Mouse (Mus musculus): ENCODE data around the gene Jmjd1c.
"Not testable (repeated sequence)": the region's sequence is repeated elsewhere in the genome, so short reads cannot be mapped to it uniquely, and the experiment has no call there.

Jmjd1c gene

DNA sequence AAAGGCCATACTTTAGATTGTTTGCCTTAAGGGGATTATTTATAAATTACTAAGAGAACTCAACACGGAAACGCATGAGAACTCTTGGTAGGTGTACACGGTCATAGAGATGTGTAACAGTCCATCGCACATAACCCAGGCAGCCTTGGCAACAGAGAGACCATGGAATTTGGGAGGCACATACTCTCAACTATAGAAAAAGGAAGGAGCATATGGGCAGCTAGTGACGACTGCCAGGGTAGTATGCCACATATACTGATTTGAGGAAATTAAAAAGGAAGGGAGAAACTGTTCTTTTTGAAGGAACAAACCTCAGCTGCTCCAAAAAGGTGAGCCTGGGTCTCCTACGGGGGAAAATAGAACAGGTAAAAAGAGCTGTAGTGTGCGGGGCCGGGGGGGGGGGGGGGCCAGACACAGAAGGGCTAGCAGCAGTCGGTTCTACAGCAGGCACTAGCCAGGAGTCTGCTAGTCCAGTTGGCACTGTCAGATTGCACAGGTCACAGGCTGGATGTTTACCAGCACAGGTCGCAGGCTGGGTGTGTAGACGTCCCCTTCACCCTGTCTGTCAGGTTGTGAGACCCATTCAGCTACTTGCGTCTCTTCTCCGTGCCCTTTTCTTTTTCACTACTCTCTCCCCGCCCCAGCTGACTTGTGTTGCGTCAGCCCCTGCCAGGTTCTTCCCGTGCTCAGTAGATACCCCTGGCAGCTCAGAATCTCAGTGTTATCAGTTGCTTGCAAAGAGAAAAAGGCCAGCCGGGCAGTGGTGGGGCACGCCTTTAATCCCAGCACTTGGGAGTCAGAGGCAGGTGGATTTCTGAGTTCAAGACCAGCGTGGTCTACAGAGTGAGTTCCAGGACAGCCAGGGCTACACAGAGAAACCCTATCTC, 9.6 kb downstream of the Jmjd1c start:
- DNase-seq, result no peak

DNA sequence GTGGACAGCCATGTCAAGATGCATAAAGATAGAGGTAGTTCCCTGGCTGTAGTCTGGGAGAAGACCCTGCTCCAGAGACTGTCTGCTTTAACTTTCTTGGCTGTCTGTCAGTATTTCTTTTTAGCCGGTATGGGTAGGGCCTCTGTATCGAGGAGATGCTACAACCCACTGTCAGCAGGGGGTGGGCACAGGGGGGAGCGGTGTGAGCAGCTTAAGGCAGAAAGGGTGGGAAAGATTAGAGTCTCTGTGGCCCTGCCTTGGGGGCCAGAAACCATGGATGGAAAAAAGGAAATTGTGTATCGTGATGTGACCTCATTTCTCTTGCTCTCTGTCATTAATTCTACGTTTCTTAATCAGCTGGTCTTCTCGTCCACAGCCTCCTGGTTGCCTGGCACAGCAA, 10.5 kb downstream of the Jmjd1c start:
- DNase-seq, result no peak

DNA sequence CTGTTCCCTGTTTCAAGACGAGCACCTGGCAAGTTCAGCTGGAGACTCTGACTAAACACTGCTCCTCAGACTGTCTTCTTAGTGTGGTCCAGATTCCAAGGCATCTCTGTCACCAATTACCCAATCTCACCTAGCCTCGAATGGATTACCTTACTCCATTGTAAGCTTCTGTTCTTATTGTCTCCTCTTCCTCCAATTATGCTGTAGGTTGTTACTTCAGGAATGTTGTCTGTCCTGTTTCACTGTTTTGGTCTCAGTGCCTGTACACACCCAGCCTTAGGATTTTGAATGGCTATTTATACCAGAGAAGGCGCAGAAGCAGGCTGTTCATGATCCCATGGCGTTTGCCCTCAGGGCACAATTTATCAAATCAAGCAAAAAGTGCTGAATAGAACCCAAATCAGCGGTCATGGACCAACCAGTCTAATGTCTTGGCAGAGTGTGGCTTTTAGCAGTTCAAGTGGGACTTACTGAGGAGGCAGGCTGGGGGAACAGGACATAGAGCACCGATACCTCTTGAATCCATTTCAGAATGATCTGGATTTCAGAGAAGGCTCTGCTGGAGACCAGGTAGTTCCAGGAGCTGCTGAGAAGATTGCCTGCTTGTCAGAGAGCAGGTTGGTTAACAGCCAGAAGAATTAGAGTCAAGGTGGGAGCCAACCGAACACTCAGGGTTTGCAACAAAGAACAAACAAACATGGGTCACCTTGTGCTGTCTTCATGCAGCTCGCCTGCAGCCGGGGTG, 11.3 kb downstream of the Jmjd1c start:
- no peak for DNase-seq

DNA sequence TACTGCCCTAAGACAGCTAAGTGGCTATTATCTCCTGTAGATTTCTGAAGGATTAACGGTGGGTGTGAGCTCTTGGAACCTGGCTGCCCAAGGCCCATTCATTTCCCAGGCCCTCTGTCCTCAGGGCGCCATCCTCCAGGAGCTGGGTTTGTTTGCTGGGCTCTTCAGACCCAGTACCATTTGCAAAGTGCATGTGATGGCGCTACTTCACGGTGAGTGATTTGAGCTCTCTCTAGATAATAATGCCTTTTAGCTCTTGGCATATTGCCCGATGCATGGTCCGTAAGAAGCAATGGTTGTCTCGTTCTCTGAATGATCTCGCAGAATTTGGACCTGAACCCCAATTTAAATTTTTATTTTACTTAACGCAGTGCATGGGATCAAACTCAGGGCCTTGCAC, 12.2 kb downstream of the Jmjd1c start:
- no peak for DNase-seq

DNA sequence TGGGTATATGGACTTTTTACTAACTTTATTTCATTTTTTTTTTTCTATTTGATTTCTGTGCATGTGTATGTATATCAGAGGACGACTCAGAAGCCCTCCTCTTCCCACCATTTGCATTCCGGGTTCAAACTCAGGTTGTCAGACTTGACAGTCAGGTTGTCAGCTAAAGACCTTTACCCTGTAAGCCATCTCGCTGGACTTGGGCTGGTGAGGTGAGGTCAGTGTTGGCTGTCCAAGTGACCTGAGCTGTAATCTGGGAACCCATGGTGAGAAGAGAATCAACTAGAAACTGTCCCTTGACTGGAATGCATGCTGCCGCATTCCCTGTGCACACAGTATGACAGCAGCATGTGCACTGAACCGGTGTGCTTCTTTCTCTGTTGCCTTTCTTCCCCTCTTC, 13.7 kb downstream of the Jmjd1c start:
- no peak for DNase-seq

DNA sequence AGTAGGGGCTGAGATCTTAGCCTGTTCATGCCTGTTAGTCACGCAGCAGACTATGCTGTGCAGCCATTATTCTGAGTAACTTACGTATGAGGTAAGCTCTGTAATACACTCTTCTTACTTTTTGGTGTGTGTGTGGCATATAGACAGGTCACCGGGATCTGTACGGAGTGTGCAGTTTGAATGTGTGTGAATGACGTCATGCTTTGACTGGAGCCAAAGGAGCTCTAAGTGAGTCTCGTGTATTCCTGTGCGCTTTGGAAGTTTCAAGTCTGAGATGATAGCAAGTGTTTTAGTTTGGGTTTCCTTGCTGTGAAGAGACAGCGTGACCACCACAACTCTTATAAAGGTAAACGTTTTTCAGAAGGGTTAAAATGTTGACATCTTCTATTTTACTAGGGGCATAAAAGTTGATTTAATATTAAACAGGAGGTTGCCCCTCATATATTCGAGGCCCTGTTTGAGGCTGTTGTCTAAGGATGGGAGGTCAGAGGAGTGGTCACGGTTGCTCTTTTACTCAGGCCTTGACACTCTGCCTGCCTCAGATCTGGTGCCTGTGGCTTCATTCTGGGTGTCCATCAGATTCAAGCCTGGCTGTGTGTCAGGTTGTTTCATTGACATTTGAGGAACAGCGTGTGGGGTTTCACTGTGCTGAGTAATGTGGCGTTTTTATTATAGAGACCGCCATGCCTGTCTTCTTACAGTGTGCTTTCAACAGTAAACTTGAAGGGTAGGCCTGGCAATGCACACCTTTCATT, 15.3 kb downstream of the Jmjd1c start:
- no peak for DNase-seq

DNA sequence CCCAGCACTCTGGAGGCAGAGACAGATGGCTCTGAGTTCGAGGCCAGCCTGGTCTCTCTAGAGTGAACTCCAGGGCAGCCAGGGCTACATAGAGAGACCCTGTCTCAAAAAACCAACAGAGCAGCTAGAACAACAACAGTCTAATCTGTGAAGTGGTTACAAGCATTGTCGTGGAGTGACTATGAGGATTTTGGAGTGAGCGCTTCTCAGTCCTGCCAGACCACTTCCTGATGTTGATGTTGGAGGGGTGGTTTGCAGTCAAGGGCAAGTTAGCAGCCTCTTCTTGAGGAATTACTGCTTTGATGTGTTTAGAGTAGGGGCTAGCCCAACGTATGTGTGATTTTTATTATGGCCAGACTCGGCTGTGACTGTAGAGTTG, 15.9 kb downstream of the Jmjd1c start:
- DNase-seq, result no peak

DNA sequence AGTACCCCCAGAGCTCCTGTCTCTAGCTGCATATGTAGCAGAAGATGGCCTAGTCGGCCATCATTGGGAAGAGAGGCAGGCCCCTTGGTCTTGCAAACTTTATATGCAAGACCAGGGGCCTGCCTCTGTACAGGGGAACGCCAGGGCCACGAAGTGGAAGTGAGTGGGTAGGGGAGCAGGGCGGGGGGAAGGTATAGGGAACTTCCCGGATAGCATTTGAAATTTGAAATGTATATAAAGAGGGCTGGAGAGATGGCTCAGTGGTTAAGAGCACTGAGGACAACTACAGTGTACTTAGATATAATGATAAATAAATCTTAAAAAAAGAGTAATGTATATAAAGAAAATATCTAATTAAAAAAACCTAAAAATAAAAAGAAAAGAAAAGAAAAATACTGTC, 17.0 kb downstream of the Jmjd1c start:
- not testable (repeated sequence) for DNase-seq

DNA sequence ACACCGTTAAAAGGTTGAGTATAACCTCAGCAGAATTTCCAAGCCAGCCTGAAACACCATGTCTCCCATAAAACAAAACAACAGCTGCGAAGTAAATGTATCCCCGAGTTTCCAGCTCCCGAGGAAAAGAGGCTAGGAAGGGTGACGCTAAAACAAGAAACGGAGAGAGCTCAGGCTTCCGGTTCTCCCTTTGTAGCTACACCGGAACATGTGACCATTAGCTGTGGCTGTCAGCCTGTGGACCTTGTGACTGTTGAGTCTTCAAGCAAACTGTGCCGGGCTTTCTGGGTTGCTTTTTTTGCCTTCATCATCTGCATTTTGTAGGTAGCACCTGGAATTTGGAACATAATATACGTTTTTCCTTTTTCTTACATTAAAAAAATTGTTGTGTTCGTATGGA, 17.9 kb downstream of the Jmjd1c start:
- no peak for DNase-seq

DNA sequence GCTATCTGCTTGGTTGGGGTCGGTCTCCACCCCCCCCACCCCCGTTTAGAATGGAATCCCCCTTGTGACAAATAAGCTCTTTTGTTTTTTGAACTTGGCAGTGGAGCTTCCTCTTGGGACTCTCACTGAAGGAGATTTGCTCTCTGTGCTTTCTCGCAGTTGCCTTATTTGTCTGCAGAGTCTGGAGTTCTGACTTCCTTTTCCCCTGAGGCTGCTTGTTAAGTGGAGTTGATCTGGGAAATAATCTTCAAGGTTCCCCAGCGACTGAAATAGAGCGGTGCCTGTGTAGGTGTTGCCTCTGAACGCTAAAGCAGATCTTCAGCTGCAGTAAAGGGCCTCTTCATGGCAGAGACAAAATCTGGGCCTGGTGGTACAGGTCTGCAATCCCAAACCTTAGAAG, 19.2 kb downstream of the Jmjd1c start:
- no peak for DNase-seq

DNA sequence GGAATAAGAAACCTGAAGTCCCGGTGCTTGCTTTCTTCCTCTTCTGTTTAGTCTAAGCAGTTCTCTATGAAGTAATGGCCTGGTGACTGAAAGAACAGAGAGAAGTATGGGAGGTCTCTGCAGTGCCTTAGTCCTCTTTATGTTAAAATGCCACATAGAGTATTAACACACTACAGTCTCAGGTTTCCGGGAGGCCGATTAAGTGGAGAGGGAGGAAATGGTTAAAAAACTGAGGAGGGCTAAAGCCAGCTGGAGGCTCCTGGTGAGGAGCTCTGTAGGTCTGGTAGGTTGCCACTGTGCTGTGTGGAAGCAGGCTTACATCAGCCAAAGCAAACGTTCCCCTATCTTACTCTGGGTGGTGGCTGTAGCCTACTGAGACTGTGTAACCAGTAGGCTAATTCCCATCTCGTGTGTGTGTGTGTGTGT, 19.8 kb downstream of the Jmjd1c start:
- peak; percentile 37 for DNase-seq

DNA sequence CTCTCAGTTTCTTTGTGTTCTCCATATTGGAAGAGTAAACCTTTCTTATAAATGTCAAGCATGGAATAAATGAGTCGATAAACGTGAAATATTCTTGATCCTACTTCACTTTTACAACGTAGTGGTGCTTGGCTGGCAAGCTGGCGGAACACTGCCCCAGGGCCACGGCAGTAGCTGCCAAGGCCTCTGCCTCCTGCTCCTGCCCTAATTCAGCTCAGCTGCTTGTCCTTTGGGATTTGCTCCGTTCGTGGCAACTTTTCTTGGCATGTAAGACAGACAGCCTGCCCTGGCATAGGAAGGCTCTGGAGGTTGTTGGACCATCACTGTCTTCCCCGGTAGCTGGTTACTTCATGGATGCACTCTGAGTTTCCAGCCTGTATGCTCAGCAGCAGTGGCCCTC, 20.3 kb downstream of the Jmjd1c start:
- DNase-seq, result no peak

DNA sequence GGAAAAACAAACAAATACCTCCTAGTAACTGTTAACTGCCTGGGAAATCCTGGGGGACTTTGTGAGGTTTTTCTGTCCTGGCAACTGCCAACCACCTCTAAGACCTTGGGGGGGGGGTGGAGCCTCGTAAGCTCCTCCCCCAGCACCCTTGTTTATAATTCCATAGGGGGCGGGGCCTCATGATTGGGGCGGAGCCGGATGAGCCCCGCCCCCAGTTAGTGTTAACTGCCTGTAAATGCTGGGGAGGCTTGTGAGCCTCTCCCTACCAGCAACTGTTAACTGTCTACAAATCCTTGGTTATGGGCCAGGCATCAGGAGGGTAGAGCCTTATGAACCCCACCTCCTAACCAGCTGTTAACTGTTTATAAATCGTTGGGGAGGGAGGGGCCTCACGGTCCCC, 23.4 kb downstream of the Jmjd1c start:
- DNase-seq, result no peak

DNA sequence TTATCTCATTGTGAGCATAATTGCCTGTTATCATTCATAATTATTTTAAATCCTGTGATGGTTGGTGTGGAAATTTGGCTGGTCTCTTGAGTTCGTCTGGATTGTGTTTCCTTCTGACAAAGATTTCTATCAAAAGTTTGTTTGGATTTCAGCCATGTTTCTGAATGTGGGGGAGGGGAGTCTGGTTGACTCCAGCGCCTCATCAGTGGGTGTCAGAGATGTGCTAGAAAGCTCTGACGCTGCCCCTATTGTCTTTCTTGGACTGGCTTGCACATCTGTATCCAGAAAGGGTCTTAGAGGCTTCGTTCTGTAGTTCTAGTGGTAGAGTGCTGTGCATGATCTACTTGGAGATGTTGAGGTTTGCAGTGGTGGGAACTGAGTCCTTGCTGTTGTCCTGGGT, 24.3 kb downstream of the Jmjd1c start:
- peak; percentile 80 for DNase-seq

DNA sequence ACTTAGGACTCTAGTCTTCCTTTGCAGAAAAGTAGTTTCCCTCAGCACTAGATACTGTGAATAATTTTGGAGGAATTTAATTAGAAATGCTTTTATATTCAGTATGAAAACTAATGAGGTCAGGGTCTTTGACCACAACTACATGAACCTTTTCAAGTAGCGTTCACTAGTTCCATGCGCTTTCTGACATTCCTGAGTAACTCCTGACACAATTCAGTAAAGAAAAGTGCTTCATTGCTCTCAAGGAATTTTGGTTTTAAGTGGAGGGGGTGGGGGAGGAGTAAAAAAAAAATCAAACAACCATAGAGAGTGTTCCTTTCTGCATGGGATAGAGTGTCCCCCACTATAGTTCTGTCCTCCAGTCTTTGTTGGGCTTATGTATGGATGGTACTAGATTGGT, 24.7 kb downstream of the Jmjd1c start:
- DNase-seq, result no peak

DNA sequence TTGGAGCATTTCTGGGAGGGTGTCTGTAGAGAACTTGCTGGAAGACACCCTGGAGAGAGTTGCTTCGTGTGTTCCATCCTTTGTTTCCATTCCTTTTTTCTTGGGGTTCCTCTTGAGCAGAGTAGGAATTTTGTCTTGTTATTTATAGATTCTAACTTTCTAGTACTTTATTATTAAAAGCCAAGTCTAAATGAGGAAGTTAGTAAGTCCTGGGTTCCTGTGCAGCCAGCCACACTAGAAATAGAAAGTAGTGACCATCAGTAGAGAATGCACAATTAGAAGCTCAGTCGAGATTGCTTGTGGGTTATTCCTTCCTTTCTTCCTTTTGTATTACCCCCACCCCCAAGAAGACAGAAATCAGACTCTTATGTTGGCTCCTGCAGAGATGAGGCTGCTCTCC, 27.8 kb downstream of the Jmjd1c start:
- DNase-seq, result no peak

DNA sequence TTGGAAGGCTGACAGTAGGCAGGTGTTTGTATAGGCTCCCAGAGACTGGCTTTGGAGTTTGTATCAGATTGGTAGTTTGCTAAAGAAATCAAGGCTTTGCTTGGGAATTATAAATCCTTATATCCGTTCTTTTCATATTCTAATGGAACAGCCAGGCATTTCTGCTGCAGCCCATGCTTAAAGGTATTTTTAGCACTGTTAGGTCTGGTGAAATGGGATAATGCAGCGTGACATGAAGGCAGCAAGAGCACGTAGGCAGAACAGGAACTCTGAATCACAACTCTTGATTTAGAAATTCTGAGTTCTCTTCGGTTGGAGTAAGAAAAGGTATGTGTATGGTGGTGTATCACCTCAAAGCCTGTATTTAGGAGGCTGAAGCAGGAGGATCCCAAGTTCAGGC, 28.2 kb downstream of the Jmjd1c start:
- no peak for DNase-seq

DNA sequence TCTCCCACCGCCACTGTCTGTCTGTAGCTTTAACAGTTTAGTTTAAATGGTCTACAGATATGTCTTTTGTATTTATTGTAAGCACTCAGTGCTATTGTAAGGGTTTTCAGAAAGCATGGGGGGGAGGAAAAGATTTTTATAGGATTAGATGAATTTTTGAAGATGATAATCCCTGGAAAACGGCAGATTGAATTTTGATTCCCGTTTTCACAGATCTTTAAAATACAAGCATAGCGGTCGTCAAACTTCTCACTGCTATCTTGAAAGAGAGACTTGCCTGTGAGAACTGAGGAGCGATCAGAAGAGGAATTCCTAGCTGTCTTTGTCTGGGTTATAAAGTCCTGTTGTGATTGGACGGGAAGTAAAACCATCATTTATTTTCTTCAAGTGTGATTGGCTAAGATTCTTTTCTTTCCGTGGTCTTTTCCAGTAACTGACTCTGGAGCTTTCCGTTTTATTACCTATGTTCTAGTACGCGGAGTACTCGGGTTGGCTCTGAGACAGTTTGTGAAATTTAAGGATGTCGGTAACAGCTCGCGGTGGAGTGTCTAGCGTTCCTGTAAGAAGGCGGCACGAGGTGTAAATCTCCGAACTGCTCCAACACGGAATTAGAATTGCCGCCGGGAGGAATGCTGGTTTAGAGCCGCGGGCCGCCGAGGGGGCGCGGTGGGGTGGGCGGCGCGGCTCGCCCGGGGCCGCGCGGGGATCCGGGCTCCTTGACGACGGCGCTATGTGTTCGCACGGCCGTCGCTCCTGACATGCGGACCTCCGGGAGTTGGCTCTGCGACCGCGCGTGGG, 30.3 kb downstream of the Jmjd1c start:
- peak; percentile 42 for DNase-seq

DNA sequence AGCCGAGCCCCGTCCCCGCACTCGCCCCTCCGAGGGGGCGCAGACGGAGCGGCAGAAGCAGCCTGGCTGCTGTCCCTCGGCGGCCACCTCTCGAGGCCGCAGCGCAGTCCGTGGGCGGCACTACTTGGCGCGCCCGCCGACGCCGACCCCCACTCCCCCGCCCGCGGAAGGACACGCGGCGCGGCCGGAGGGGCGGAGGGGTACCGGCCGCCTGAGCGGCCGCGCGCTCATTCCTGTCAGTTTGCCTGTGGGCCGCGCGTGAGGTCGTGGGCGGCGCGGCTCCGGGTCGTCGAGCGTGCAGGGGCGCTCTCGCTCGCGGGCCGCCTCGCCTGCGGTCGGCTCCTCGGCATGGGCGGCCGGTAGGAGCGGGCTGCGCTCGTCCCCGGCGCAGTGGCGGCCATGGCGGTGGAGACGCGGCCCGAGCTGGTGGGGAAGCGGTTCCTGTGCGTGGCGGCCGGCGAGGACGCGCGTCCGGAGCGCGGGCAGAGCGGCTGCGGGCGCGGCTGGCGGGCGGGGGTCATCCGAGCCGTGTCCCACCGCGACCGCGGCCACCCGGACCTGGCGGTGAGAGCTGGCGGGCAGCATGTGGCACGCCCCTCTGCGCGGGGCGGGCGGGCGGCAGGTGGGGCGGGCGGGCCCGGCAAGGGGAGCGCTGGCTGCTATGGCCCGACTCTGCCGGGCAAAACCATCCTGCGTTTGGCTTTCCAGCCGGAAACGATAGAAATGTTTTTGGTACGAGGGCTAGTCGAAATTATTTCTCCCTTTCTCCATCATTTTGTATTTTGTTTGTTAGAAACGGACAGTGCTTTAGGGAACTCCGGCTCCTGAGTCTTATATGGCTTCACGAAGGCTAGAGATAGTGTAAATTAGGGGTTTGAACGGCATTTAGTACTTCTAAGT, 31.2 kb downstream of the Jmjd1c start:
- DNase-seq, result peak; percentile 53

DNA sequence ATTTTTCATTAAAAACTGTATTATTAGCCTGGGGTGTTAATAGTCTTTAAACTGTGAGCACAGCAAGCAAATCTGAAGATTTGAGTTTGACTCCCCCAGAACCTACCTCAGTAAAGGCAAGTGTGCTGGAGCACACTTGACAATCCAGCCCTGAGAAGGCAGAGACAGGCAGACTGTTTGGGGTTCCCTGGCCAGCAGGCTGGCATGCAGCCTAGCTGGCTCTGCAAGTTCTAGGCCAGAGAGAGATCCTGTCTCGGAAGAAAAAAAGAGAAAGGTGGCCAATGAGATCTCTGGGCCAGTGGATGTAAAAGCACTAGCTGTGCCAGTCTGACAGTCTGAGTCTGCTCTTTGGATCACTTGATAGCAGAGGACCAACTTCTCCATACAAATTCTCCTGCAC, 33.6 kb downstream of the Jmjd1c start:
- no peak for DNase-seq

DNA sequence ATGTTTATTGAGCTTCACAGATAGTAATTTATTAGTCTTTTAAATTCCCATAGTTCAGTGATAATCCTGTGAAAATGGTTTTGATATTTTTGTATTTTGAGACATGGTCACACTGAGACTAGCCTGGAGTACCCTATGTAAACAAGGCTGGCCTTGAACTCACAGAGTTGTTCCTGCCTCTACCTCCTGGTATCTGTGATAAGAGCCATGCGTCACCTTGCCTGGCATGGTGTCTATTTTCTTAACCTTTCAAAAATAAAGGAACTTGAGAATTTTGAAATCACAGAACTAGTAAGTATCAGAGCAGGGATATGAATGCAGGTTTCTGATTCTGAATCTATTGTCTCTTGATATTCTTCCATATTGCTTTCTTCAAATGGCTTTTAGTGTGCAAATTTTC, 35.8 kb downstream of the Jmjd1c start:
- no peak for DNase-seq

DNA sequence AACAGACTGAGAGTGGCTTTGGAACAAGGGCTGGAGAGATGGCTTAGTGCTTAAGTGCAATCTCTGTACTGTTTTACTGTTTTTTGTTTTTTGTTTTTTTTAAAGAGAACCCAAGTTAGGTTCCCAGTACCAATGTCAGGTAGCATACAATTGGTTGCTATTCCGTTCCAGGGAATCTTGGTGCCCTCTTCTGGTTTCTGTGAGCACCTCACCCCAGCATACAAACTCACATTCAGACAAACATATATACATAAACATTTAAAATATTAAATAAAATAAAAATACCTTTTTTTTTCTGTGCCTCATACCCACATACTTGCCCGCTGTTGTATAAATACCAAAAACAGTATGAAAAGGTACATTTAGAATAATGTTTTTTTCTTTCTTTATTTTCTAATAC, 38.4 kb downstream of the Jmjd1c start:
- no peak for DNase-seq
